Comparison of ENCODE assay signal across 11 mouse cellular contexts in genomic region chr4:154641296-154642110, GRCm38 (mm10). TPM values are rescaled to one million over a fixed set of nuclear protein-coding genes. Genes with fewer than 3 reads are reported as not detected.
A peak's percentile ranks its signal among the peaks of the same experiment; 100 is the strongest.
DNase-seq lines count a peak whose midpoint lies in the region; ATAC-seq lines count a peak whose summit lies in the region.
"Had no signal": no experiment of that assay in that cellular context is flagged by ENCODE, and none has a peak within 500 bp of the region (broad histone marks: within the 10 kb centered on the region; RNA-seq: fewer than 3 reads in every experiment).

No protein-coding gene starts in this region.

- peak overlapping the region; percentile 40 for H3K4me2 ChIP-seq in heart, embryonic 11.5 days
- peak overlapping the region; percentile 30 for H3K4me2 ChIP-seq in lung, embryonic 16.5 days (ENCODE audit: low read depth, low read length)
- H3K4me2 ChIP-seq in hindbrain, embryonic 13.5 days, result peak overlapping the region; percentile 32; the same call in 1 of the 2 replicates

- no peak overlapping the region for H3K27ac ChIP-seq in heart, embryonic 11.5 days (ENCODE audit: low read depth, low read length)
- H3K27ac ChIP-seq in lung, embryonic 16.5 days (ENCODE audit: low read length), result no peak overlapping the region
- no peak overlapping the region for H3K27ac ChIP-seq in hindbrain, embryonic 13.5 days

- H3K27me3 ChIP-seq in heart, embryonic 11.5 days (ENCODE audit: control insufficient read depth, insufficient read depth, low read length), result peaks cover 83% of the 10 kb centered on the region
- peaks cover 73% of the 10 kb centered on the region for H3K27me3 ChIP-seq in lung, embryonic 16.5 days (ENCODE audit: control insufficient read depth, insufficient read depth, low read depth, low read length)
- H3K27me3 ChIP-seq in hindbrain, embryonic 13.5 days, result peaks cover 98% of the 10 kb centered on the region

- H3K36me3 ChIP-seq in heart, embryonic 11.5 days (ENCODE audit: control insufficient read depth, insufficient read depth, low read length), result no peaks in the 10 kb centered on the region
- H3K36me3 ChIP-seq in lung, embryonic 16.5 days (ENCODE audit: control insufficient read depth, insufficient read depth, low read length), result no peaks in the 10 kb centered on the region
- no peaks in the 10 kb centered on the region for H3K36me3 ChIP-seq in hindbrain, embryonic 13.5 days

- peaks cover 11% of the 10 kb centered on the region for H3K4me1 ChIP-seq in heart, embryonic 11.5 days (ENCODE audit: control insufficient read depth, insufficient read depth, low read length)
- H3K4me1 ChIP-seq in lung, embryonic 16.5 days (replicated peaks; ENCODE audit: control insufficient read depth, insufficient read depth, low read length), result peaks cover 6% of the 10 kb centered on the region; the same call in 1 of the 2 replicates
- H3K4me1 ChIP-seq in hindbrain, embryonic 13.5 days (replicated peaks), result peaks cover 29% of the 10 kb centered on the region

- no peak for DNase-seq in heart, adult 8-10 months (ENCODE audit: low spot score)
- DNase-seq in lung, postnatal 10 days, result no peak
- peak; percentile 56 for DNase-seq in retina, postnatal 1 day
- no peak for DNase-seq in cerebellum, adult 9-10 months
- no peak for DNase-seq in gastrocnemius, postnatal 25 days
- DNase-seq: heart, postnatal 14 days; right cerebral cortex, postnatal 14 days had no signal

- 2% methylated on average over 32 of the region's 32 CpGs for WGBS in heart, embryonic 11.5 days (ENCODE audit: insufficient replicate concordance)
- 6% methylated on average over 32 of the region's 32 CpGs for WGBS in lung, embryonic 16.5 days
- 1% methylated on average over 32 of the region's 32 CpGs for WGBS in hindbrain, embryonic 13.5 days

- no peak overlapping the region for H3K9ac ChIP-seq in heart, embryonic 11.5 days (ENCODE audit: low read depth, low read length)
- H3K9ac ChIP-seq in lung, embryonic 16.5 days (ENCODE audit: low read length), result 0 out of 2 replicates have a peak overlapping the region, but pooled peaks have one; percentile 14
- H3K9ac ChIP-seq in hindbrain, embryonic 13.5 days, result no peak overlapping the region; the same call in 1 of the 2 replicates

- peak overlapping the region; percentile 22 for H3K4me3 ChIP-seq in heart, embryonic 11.5 days (ENCODE audit: low read depth, low read length)
- no peak overlapping the region for H3K4me3 ChIP-seq in lung, embryonic 16.5 days (ENCODE audit: low read length)
- 0 out of 2 replicates have a peak overlapping the region, but pooled peaks have one; percentile 12 for H3K4me3 ChIP-seq in hindbrain, embryonic 13.5 days
- H3K4me3 ChIP-seq: megakaryocyte, embryonic 14.5 days had no signal

- ATAC-seq in heart, embryonic 11.5 days (replicated peaks; ENCODE audit: insufficient number of reproducible peaks, low FRiP score, low TSS enrichment), result no peak
- no peak for ATAC-seq in lung, embryonic 16.5 days (ENCODE audit: low read depth)
- no peak for ATAC-seq in hindbrain, embryonic 13.5 days (ENCODE audit: low FRiP score)

- H3K9me3 ChIP-seq in heart, embryonic 11.5 days (replicated peaks; ENCODE audit: control insufficient read depth, low read length), result no peaks in the 10 kb centered on the region
- no peaks in the 10 kb centered on the region for H3K9me3 ChIP-seq in lung, embryonic 16.5 days (ENCODE audit: control insufficient read depth, low read length)
- peaks cover 1% of the 10 kb centered on the region; the same call in 1 of the 2 replicates for H3K9me3 ChIP-seq in hindbrain, embryonic 13.5 days
- H3K9me3 ChIP-seq: megakaryocyte, embryonic 14.5 days had no signal

RNA-seq across cellular contexts. Expression of gene Prdm16, which starts 4.8 kb away (rescaled TPM):
- polyA plus RNA-seq in heart, embryonic 11.5 days (2014; fragmentation: Nextera tagmentation; extraction: Ambion mirVana), result 14.2 and 14.8 TPM in 2 replicates
- total RNA-seq in heart, adult 8-10 months (2022), result 10 to 100 TPM; 12.6 to 15.7 (median 14.3) TPM
- 25.2 and 27.9 TPM in 2 replicates for polyA plus RNA-seq in lung, embryonic 16.5 days (2015; fragmentation: Nextera tagmentation; extraction: Ambion mirVana)
- 16.1 and 17.2 TPM in 2 replicates for polyA plus RNA-seq in hindbrain, embryonic 13.5 days (2015; fragmentation: Nextera tagmentation; extraction: Ambion mirVana)
- 1 to 10 TPM; 1.7 to 3.0 TPM for total RNA-seq in gastrocnemius, postnatal 25 days (2021)

RNA-seq across cellular contexts. Expression of gene Actrt2, which starts 26.2 kb away (rescaled TPM):
- not detected in 2 replicates for polyA plus RNA-seq in heart, embryonic 11.5 days (2014; fragmentation: Nextera tagmentation; extraction: Ambion mirVana)
- not detected for total RNA-seq in heart, adult 8-10 months (2022)
- polyA plus RNA-seq in lung, embryonic 16.5 days (2015; fragmentation: Nextera tagmentation; extraction: Ambion mirVana), result not detected in 2 replicates
- not detected in 2 replicates for polyA plus RNA-seq in hindbrain, embryonic 13.5 days (2015; fragmentation: Nextera tagmentation; extraction: Ambion mirVana)
- total RNA-seq in gastrocnemius, postnatal 25 days (2021), result not detected
- total RNA-seq: heart, postnatal 14 days had no signal
